Mouse (Mus musculus) CH12.LX (cell line): ENCODE results near the gene Pfkp.

ENCODE experiments used
- CTCF ChIP-seq, 2 experiments: IDR thresholded peaks in 1 of 2; conservative IDR thresholded peaks in 1 of 2; 2 replicates each; pipeline ENCODE4 v1.5.1; 2011 to 2012; ENCODE audit warnings: low read depth in 2 of 2, low read length in 2 of 2, improper control_type of control experiment in 1 of 2, inconsistent platforms in 1 of 2, mild to moderate bottlenecking in 1 of 2, moderate library complexity in 1 of 2
- EP300 ChIP-seq: IDR thresholded peaks from 2 replicates; pipeline ENCODE4 v1.6.1; 2011; ENCODE audit warnings: low read length, improper control_type of control experiment
- GABPA ChIP-seq: IDR thresholded peaks from 2 replicates; pipeline ENCODE4 v1.6.1; 2012; ENCODE audit warnings: low read depth, low read length, improper control_type of control experiment, inconsistent platforms; ENCODE audit not compliant: insufficient replicate concordance
- JUND ChIP-seq: conservative IDR thresholded peaks from 2 replicates; pipeline ENCODE4 v1.6.1; 2011; ENCODE audit warnings: low read depth, low read length, improper control_type of control experiment
- KAT2A ChIP-seq: IDR thresholded peaks from 2 replicates; pipeline ENCODE4 v1.6.1; 2012; ENCODE audit warnings: low read length, improper control_type of control experiment, inconsistent platforms; ENCODE audit not compliant: insufficient replicate concordance
- TCF12 ChIP-seq: IDR thresholded peaks from 2 replicates; pipeline ENCODE4 v1.6.1; 2014; ENCODE audit warnings: low read depth, mild to moderate bottlenecking, inconsistent platforms, low read length, improper control_type of control experiment
- USF1 ChIP-seq: IDR thresholded peaks from 2 replicates; pipeline ENCODE4 v1.6.1; 2014; ENCODE audit warnings: low read depth, mild to moderate bottlenecking, inconsistent platforms, low read length, improper control_type of control experiment
- ZNF384 ChIP-seq: IDR thresholded peaks from 2 replicates; pipeline ENCODE4 v1.6.1; 2012; ENCODE audit warnings: low read depth, low read length, improper control_type of control experiment, inconsistent platforms

DNA sequence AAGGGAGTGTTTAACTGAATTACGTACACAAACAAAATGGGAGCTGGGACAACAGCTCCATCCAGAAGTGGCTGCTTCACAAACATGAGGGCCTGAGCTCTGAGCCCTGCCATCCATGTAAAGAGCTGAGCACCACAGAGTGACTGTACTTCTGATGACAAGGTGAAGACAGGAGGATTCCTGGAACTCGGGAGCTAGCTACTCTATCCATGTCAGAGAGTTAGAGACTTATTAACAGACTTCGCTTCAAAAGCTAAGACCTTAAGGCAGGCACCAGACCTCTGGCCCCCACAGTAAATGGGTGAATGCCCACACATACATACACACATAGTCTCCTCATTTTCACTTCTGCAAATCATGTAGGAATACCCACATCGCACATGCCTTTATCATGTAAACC, 11.6 kb downstream of the Pfkp start:
- no peak for TF ChIP-seq CTCF (conservative IDR thresholded peaks at IDR 0.05 in 1 of 2, IDR thresholded peaks at IDR 0.05 in 1 of 2; ENCODE audit: low read depth in 2 of 2, low read length in 2 of 2)
- TF ChIP-seq EP300 = no peak
- TF ChIP-seq KAT2A = no peak
- TF ChIP-seq USF1 = no peak
- no peak for TF ChIP-seq JUND
- TF ChIP-seq ZNF384 = no peak
- no peak for TF ChIP-seq GABPA
- TF ChIP-seq TCF12 = no peak
